Mouse (Mus musculus) adrenal gland, postnatal 25 days (tissue): Measurements from ENCODE around the gene Gm7534. TPM values are rescaled to one million over a fixed set of nuclear protein-coding genes. Genes with fewer than 3 reads are reported as not detected.
"Not testable (repeated sequence)": the region's sequence is repeated elsewhere in the genome, so short reads cannot be mapped to it uniquely, and the experiment has no call there.

ENCODE experiments used
- DNase-seq: peaks from one replicate; pipeline ENCODE4 v3.0.0; 2021; ENCODE audit warnings: mixed read lengths
- total RNA-seq: library from RNA; stranded (reverse); gene quantifications from 2 replicates; pipeline ENCODE4 v1.2.3, GENCODE M21; 2021

The Gm7534 gene
- total RNA-seq, 1 experiment from 2014 or later: not detected

- DNase-seq: no peak
Observed at GRCm38 (mm10) chr4:134203340-134203896, 614 bp upstream of the Gm7534 start.

GRCm38 (mm10) chr4:134199371-134199770 lies 3.4 kb downstream of the Gm7534 start:
- DNase-seq: no peak

DNA sequence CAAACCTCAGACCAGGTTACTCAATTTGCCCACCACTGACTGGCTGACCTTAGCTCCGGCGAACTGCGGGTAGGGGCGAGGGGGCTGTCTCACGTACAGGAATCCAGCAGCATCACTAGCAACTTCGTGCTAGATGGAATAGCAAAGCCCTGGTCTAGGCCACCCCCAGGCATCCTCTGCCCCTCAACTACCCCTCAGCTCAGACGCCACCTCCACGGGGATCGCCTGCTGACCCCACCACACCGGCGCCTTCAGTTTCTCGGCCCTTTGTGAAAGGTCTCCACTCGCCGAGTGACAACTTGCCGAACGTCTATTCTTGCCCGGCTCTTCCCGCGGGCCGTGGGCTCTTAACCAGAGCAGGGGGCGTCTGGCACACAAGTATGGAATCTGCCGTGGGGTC lies 16.5 kb downstream of the Gm7534 start:
- no peak for DNase-seq

- no peak for DNase-seq
Observed at GRCm38 (mm10) chr4:134185569-134185968, 17.2 kb downstream of the Gm7534 start.

DNA sequence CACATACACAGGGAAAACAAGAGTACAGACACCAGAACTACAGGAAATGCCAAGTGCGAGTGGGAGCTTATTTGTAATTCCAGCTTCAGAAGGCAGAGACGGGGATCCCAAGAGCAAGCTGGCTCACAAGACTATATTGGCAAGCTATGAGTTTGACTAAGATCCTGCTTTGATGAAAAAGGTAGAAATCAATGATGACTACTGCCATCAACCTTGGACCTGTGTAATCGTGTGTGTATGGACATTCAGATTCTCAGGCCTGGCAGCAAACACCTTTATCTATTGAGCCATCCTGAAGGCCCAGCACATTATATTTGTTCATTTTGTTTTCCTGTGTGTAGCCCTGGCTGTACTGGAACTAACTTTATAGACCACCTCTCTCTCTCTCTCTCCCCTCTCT lies 19.1 kb downstream of the Gm7534 start:
- no peak for DNase-seq

GRCm38 (mm10) chr4:134181825-134182224 lies 21.0 kb downstream of the Gm7534 start:
- no peak for DNase-seq

DNA sequence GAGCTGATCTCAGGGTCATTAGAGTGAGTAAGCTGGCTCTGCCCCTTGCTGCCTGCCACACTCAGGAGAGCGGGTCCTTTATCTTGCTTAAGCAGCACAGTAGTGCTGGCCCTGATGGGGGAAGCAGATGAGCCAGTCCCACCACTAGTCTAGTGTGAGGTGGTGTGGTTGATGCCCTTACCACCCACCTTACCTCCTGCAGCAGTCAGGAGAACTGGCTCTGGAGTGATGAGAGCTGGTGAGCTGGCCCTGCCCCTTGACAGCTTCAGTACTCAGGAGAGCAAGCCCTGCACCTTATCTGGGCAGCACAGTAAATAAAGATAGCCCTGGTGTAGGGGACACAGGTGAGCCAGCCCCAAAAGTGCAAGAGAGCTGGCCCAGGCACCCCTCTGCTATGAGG lies 21.7 kb downstream of the Gm7534 start:
- DNase-seq: no peak

- peak; percentile 19 for DNase-seq
Observed at GRCm38 (mm10) chr4:134172391-134172790, 30.4 kb downstream of the Gm7534 start.

GRCm38 (mm10) chr4:134166906-134167305 lies 35.9 kb downstream of the Gm7534 start:
- DNase-seq: no peak

GRCm38 (mm10) chr4:134165548-134166465 lies 37.0 kb downstream of the Gm7534 start:
- no peak for DNase-seq

DNA sequence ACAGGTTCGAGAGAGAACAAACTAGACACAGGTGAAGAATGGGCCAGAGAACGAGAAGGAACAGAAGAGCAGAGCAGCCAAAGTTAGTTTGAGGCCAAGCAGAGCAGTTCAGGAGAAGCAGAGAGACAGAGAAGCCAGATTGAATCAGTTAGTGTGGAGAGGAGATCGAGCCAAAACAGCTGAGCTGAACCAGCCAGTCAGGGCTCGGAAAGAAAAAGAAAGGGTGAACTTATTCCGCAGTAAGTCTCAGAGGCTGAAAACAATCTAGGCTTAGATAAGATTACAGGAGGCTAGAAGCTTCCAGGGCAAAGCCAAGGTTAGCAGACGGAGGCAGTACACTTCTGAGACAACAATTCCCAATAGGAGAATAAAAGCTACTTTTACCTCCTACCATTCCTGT lies 37.8 kb downstream of the Gm7534 start:
- no peak for DNase-seq

- DNase-seq: no peak
Observed at GRCm38 (mm10) chr4:134164591-134164990, 38.2 kb downstream of the Gm7534 start.

- DNase-seq: peak; percentile 37
Observed at GRCm38 (mm10) chr4:134160071-134160470, 42.7 kb downstream of the Gm7534 start.

DNA sequence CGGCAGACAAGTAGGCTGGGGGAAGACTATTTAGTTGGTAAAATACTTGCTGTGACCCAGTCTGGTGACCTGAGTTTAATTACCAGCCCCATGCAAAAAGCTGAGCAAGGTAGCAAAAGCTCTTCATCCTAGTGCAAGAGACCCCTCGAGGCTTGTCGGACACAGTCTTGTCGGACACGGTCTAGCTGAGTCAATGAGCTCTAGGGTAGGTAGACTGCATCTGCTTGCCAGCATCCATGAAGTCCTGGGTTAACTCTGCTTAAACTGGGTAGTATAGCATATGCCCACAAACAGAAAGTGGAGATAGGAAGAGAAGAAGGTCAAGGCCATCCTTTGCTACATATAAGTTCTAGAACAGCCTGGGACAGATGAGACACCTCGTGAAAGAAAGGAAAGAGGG lies 44.0 kb downstream of the Gm7534 start:
- no peak for DNase-seq

GRCm38 (mm10) chr4:134157558-134157957 lies 45.2 kb downstream of the Gm7534 start:
- DNase-seq: no peak

DNA sequence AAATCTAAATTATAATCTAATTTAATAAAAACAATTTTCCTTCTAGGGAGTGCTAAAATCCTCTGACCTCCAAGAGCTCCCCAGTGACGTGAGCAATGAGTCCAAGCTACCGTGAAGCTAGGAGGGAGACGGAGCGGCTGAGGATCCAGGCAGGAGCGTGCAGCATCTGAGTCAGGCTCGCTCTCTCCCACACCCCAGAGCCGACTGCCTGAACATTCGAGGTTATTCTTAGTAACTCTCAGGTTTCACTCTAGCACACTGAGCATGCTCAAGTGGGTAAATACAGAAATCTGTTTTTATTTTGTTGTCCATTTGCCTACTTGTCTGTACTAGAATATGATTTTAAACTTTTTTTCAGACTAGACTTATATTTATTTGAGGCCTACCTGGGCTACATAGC lies 46.1 kb downstream of the Gm7534 start:
- DNase-seq: peak; percentile 19

DNA sequence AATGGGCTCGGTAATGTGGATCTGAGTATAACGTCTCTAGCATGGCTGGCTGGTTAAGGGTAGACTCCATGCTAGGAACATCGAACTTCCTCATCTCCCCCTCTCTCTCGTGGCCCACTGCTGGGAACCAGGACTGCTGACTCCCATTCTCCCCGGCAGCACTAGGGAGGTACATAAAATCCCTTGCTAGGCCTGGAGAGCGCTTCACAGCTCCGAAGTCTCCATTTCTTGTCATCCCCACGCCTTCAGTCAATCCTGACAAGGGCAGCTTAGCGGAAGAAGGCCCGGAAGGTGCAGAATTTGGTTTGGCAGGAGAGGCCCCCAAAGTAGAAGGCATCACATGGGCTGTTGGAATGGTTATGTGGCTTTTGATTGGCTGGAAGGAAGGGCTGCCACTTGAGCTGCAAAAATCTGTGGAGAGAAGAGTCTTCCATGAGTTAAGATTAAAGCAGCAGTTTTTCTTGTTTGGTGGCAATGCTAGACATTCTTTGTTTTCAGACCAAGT lies 46.8 kb downstream of the Gm7534 start:
- DNase-seq: no peak

GRCm38 (mm10) chr4:134155531-134155930 lies 47.3 kb downstream of the Gm7534 start:
- no peak for DNase-seq

GRCm38 (mm10) chr4:134154354-134154753 lies 48.5 kb downstream of the Gm7534 start:
- no peak for DNase-seq

GRCm38 (mm10) chr4:134153656-134154055 lies 49.1 kb downstream of the Gm7534 start:
- DNase-seq: no peak

- no peak for DNase-seq
Observed at GRCm38 (mm10) chr4:134152112-134152511, 50.7 kb downstream of the Gm7534 start.

GRCm38 (mm10) chr4:134149389-134149788 lies 53.4 kb downstream of the Gm7534 start:
- DNase-seq: no peak

- not testable (repeated sequence) for DNase-seq
Observed at GRCm38 (mm10) chr4:134144297-134144696, 58.5 kb downstream of the Gm7534 start.
